Mouse (Mus musculus) neural tube, embryonic 11.5 days (tissue): ENCODE results near the gene Rnf24. TPM values are rescaled to one million over a fixed set of nuclear protein-coding genes. Genes with fewer than 3 reads are reported as not detected.

Experiments
- ATAC-seq: fragments of 200-750 bp; cut with Nextera tagmentation; 2 replicates; pipeline ENCODE4 v1.8.0; 2017; ENCODE audit warnings: moderate number of reproducible peaks, mild to moderate bottlenecking, moderate TSS enrichment, moderate library complexity; ENCODE audit not compliant: insufficient read depth, low FRiP score, low TSS enrichment
- DNase-seq: peaks from one replicate; pipeline ENCODE4 v3.0.0-alpha.2; 2015; ENCODE audit warnings: low spot score
- H3K27ac ChIP-seq: fragments of 300-500 bp; sonication (generic); 2 replicates; pipeline ENCODE4 v1.5.1; 2014; ENCODE audit warnings: low read depth, mild to moderate bottlenecking, low read length
- H3K27me3 ChIP-seq: fragments of 300-500 bp; sonication (generic); 2 replicates; pipeline ENCODE4 v1.6.1; 2014; ENCODE audit warnings: mild to moderate bottlenecking, low read length, mixed read lengths; ENCODE audit not compliant: control insufficient read depth, insufficient read depth
- H3K36me3 ChIP-seq: fragments of 300-500 bp; sonication (generic); 2 replicates; pipeline ENCODE4 v1.6.1; 2014; ENCODE audit warnings: mild to moderate bottlenecking, low read length, moderate library complexity, mixed read lengths; ENCODE audit not compliant: control insufficient read depth, insufficient read depth
- H3K4me1 ChIP-seq: fragments of 300-500 bp; sonication (generic); 2 replicates; pipeline ENCODE4 v1.6.1; 2014; ENCODE audit warnings: low read length, mixed read lengths; ENCODE audit not compliant: control insufficient read depth, insufficient read depth
- H3K4me2 ChIP-seq: fragments of 300-500 bp; sonication (generic); 2 replicates; pipeline ENCODE4 v1.6.1; 2014; ENCODE audit warnings: low read depth, mild to moderate bottlenecking, moderate library complexity
- H3K4me3 ChIP-seq: fragments of 300-500 bp; sonication (generic); 2 replicates; pipeline ENCODE4 v1.5.1; 2014; ENCODE audit warnings: low read depth, low read length
- H3K9ac ChIP-seq: fragments of 300-500 bp; sonication (generic); 2 replicates; pipeline ENCODE4 v1.6.1; 2014; ENCODE audit warnings: mild to moderate bottlenecking, low read length
- H3K9me3 ChIP-seq: fragments of 300-500 bp; sonication (generic); 2 replicates; pipeline ENCODE4 v1.6.1; 2016; ENCODE audit warnings: low read length; ENCODE audit not compliant: control insufficient read depth
- WGBS: fragments of 180-500 bp; shearing (Covaris S2); extraction: QIAGEN DNeasy Blood & Tissue Kit; methylation state at CpG from one replicate; pipeline ENCODE4 v1.1.7; 2014; 5-methylcytosine and 5-hydroxymethylcytosine counted together
- microRNA-seq: library from miRNA; unstranded; fragments of <30 nt; microRNA quantifications from one replicate; pipeline ENCODE4, GENCODE M21; 2016
- polyA plus RNA-seq: library from polyadenylated mRNA; unstranded; fragments of >200 nt; fragmentation: Nextera tagmentation; extraction: Ambion mirVana; gene quantifications from 2 replicates; pipeline ENCODE4 v1.2.1, GENCODE M21; 2014

Rnf24 gene
- polyA plus RNA-seq, 1 experiment from 2014 or later: 11.0 TPM

DNA sequence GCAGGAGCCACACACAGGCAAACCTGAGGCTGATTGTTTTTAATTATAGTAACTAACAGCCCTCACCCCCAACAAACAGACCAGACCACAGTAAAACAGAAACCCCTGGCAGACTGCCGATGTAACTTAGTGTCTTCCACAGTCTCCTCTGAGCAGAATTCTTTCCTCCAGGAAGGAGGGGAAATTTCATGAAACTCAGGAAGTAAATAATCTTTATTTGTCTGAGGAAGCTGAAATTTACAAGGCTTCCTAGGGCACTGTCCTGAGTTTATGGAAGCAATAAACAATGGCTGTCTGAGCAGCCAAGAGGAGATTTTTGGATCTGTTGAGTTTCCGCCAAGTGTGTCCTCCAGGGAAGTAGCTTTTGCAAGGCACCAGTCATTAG lies 98.4 kb downstream of the Rnf24 start:
- no peaks in the 10 kb centered on the region for H3K36me3 ChIP-seq
- WGBS: 71% methylated on average over 2 of the region's 2 CpGs
- no peak overlapping the region for H3K4me2 ChIP-seq
- H3K4me3 ChIP-seq: no peak overlapping the region
- no peak overlapping the region for H3K27ac ChIP-seq
- H3K4me1 ChIP-seq: no peaks in the 10 kb centered on the region
- ATAC-seq (no peak), DNase-seq (no peak)
- H3K9me3 ChIP-seq: no peaks in the 10 kb centered on the region
- H3K27me3 ChIP-seq: no peaks in the 10 kb centered on the region
- no peak overlapping the region for H3K9ac ChIP-seq

- 25% methylated on average over 7 of the region's 7 CpGs for WGBS
- DNase-seq (peak; percentile 65), ATAC-seq (peak; percentile 81)
- H3K4me3 ChIP-seq: no peak overlapping the region
- no peaks in the 10 kb centered on the region for H3K9me3 ChIP-seq
- no peak overlapping the region for H3K4me2 ChIP-seq
- no peak overlapping the region for H3K9ac ChIP-seq
- no peaks in the 10 kb centered on the region for H3K27me3 ChIP-seq
- no peak overlapping the region for H3K27ac ChIP-seq
- H3K36me3 ChIP-seq: no peaks in the 10 kb centered on the region
- H3K4me1 ChIP-seq: no peaks in the 10 kb centered on the region
These were observed 98.9 kb downstream of the Rnf24 start for GRCm38 (mm10) chr2:131253681-131254328.

Small RNA genes within 50 kb of the gene (microRNA-seq; reads per million reads assigned to microRNA genes)
- gene Mir103-2: 57.8 reads per million, percentile 41 among the genes with 10 or more reads in this experiment

Other genes with a start within 250 kb of the Rnf24 start
- gene Hspa12b, start 225.6 kb downstream of the Rnf24 start, polyA plus RNA-seq: 4.5 and 5.0 TPM in 2 replicates
- gene Gm11037, start 219.4 kb downstream of the Rnf24 start, polyA plus RNA-seq: not detected in 2 replicates
- gene 1700037H04Rik, start 192.8 kb downstream of the Rnf24 start, polyA plus RNA-seq: 126 and 130 TPM in 2 replicates
- 10.3 and 10.8 TPM in 2 replicates for gene Cenpb, start 172.8 kb downstream of the Rnf24 start, polyA plus RNA-seq
- gene Cdc25b, start 165.9 kb downstream of the Rnf24 start, polyA plus RNA-seq: 108 and 115 TPM in 2 replicates
- gene Spef1, start 165.6 kb downstream of the Rnf24 start, polyA plus RNA-seq: 5.8 and 6.0 TPM in 2 replicates
- 27.6 and 29.0 TPM in 2 replicates for gene Ap5s1, start 145.8 kb downstream of the Rnf24 start, polyA plus RNA-seq
- 14.3 and 15.2 TPM in 2 replicates for gene Mavs, start 118.8 kb downstream of the Rnf24 start, polyA plus RNA-seq
- 58.2 and 58.5 TPM in 2 replicates for gene Pank2, start 90.4 kb downstream of the Rnf24 start, polyA plus RNA-seq
- 29.7 and 32.7 TPM in 2 replicates for gene Smox, start 138.6 kb upstream of the Rnf24 start, polyA plus RNA-seq
- 0.32 and 0.36 TPM in 2 replicates for gene Adra1d, start 209.4 kb upstream of the Rnf24 start, polyA plus RNA-seq